Mouse (Mus musculus): ENCODE measurements around the gene Gm11084.
"Not testable (repeated sequence)": the region's sequence is repeated elsewhere in the genome, so short reads cannot be mapped to it uniquely, and the experiment has no call there.

Gm11084 gene

GRCm38 (mm10) chr2:72994165-72994564 is 7.6 kb upstream of the Gm11084 start:
- DNase-seq, result no peak

GRCm38 (mm10) chr2:72992497-72992896 is 6.0 kb upstream of the Gm11084 start:
- no peak for DNase-seq

GRCm38 (mm10) chr2:72988945-72989344 is 2.4 kb upstream of the Gm11084 start:
- not testable (repeated sequence) for DNase-seq

- DNase-seq, result no peak
Observed at GRCm38 (mm10) chr2:72985516-72985915, 1.0 kb downstream of the Gm11084 start.

- DNase-seq, result no peak
Observed at GRCm38 (mm10) chr2:72984806-72985205, 1.7 kb downstream of the Gm11084 start.

- DNase-seq, result no peak
Observed at GRCm38 (mm10) chr2:72983211-72983610, 3.3 kb downstream of the Gm11084 start.

GRCm38 (mm10) chr2:72982110-72982785 is 4.3 kb downstream of the Gm11084 start:
- no peak for DNase-seq

GRCm38 (mm10) chr2:72981441-72982109 is 4.9 kb downstream of the Gm11084 start:
- no peak for DNase-seq

GRCm38 (mm10) chr2:72981075-72981420 is 5.5 kb downstream of the Gm11084 start:
- DNase-seq, result no peak

- DNase-seq, result peak; percentile 98 to 99
Observed at GRCm38 (mm10) chr2:72980337-72981074, 6.0 kb downstream of the Gm11084 start, which contains the start of gene Sp3. Gene Sp3, minus strand, starts transcription at chr2:72980446.

GRCm38 (mm10) chr2:72979659-72980071 is 6.9 kb downstream of the Gm11084 start:
- DNase-seq, result peak; percentile 89 to 95

- peak; percentile 90 to 94 for DNase-seq
Observed at GRCm38 (mm10) chr2:72978901-72979658, 7.4 kb downstream of the Gm11084 start.

GRCm38 (mm10) chr2:72978473-72978872 is 8.0 kb downstream of the Gm11084 start:
- DNase-seq, result peak; percentile 72 to 83

- DNase-seq, result no peak
Observed at GRCm38 (mm10) chr2:72977272-72977671, 9.2 kb downstream of the Gm11084 start.

- no peak for DNase-seq
Observed at GRCm38 (mm10) chr2:72976036-72976435, 10.5 kb downstream of the Gm11084 start.

GRCm38 (mm10) chr2:72970831-72971230 is 15.7 kb downstream of the Gm11084 start:
- no peak for DNase-seq

- no peak for DNase-seq
Observed at GRCm38 (mm10) chr2:72970302-72970701, 16.2 kb downstream of the Gm11084 start.

GRCm38 (mm10) chr2:72968536-72968935 is 18.0 kb downstream of the Gm11084 start:
- DNase-seq, result no peak

- no peak for DNase-seq
Observed at GRCm38 (mm10) chr2:72965450-72965849, 21.1 kb downstream of the Gm11084 start.

GRCm38 (mm10) chr2:72956415-72956814 is 30.1 kb downstream of the Gm11084 start:
- no peak for DNase-seq

GRCm38 (mm10) chr2:72952979-72953378 is 33.5 kb downstream of the Gm11084 start:
- DNase-seq, result no peak

- DNase-seq, result no peak
Observed at GRCm38 (mm10) chr2:72935937-72936336, 50.6 kb downstream of the Gm11084 start.

- no peak for DNase-seq
Observed at GRCm38 (mm10) chr2:72932186-72932585, 54.3 kb downstream of the Gm11084 start.

Measured in kidney, postnatal 4 days (tissue).